Mouse (Mus musculus) bone marrow macrophage, adult 2 months (primary cell): ENCODE measurements at regions not wholly inside any gene's neighbourhood (a gene's known extent, or its start where the extent isn't known, plus 50 kb on each side); places are given as distances from the start of the nearest gene placed in this dataset.

Source experiments
- CTCF ChIP-seq: IDR thresholded peaks from 2 replicates; pipeline ENCODE4 v1.5.1; 2012; ENCODE audit warnings: low read depth, mild to moderate bottlenecking, low read length, moderate library complexity
- POLR2A ChIP-seq: IDR thresholded peaks from 2 replicates; pipeline ENCODE4 v1.6.1; 2012; ENCODE audit warnings: mild to moderate bottlenecking, low read depth, low read length, borderline replicate concordance

- no peak for TF ChIP-seq CTCF
- TF ChIP-seq POLR2A: no peak
Measured at GRCm38 (mm10) chr6:7463896-7464295, 90.8 kb upstream of the Tac1 start.
